Mouse (Mus musculus): Measurements from ENCODE around the gene E030018B13Rik. TPM values are rescaled to one million over a fixed set of nuclear protein-coding genes. Genes with fewer than 3 reads are reported as not detected.

The E030018B13Rik gene
- polyA plus RNA-seq, 1 experiment from 2014 or later, result not detected

- peaks cover 68% of the 10 kb centered on the region for H3K4me1 ChIP-seq (replicated peaks)
- 0 out of 2 replicates have a peak overlapping the region, but pooled peaks have one; percentile 10 for H3K9ac ChIP-seq
- no peaks in the 10 kb centered on the region for H3K9me3 ChIP-seq (replicated peaks)
- ATAC-seq (ENCODE audit: insufficient read depth), result peak; percentile 20; the same call in 1 of the 2 replicates
- H3K27ac ChIP-seq (replicated peaks), result peak overlapping the region; percentile 58; the same call in 1 of the 2 replicates
- no peaks in the 10 kb centered on the region for H3K27me3 ChIP-seq
- WGBS (ENCODE audit: insufficient replicate concordance), result 37% methylated on average over 7 of the region's 7 CpGs
- H3K4me3 ChIP-seq (replicated peaks), result no peak overlapping the region
- no peaks in the 10 kb centered on the region for H3K36me3 ChIP-seq (replicated peaks)
- H3K4me2 ChIP-seq, result 0 out of 2 replicates have a peak overlapping the region, but pooled peaks have one; percentile 7
Observed at GRCm38 (mm10) chr7:63952077-63952898, 35.6 kb downstream of the E030018B13Rik start.

GRCm38 (mm10) chr7:63955440-63955839, 38.8 kb downstream of the E030018B13Rik start:
- Histone ChIP-seq H3K27ac (replicated peaks) (peak overlapping the region; percentile 84; the same call in 1 of the 2 replicates), H3K4me1 (replicated peaks) (peaks cover 75% of the 10 kb centered on the region), H3K36me3 (replicated peaks) (no peaks in the 10 kb centered on the region), H3K27me3 (0 out of 2 replicates have a peak, but pooled peaks cover 2% of the 10 kb centered on the region), H3K4me3 (replicated peaks) (no peak overlapping the region), H3K4me2 (no peak overlapping the region), H3K9ac (no peak overlapping the region), H3K9me3 (replicated peaks) (no peaks in the 10 kb centered on the region)
- ATAC-seq (ENCODE audit: insufficient read depth), result no peak
- 76% methylated on average over 2 of the region's 2 CpGs for WGBS (ENCODE audit: insufficient replicate concordance)

- Histone ChIP-seq H3K4me1 (replicated peaks) (peaks cover 75% of the 10 kb centered on the region), H3K9me3 (replicated peaks) (no peaks in the 10 kb centered on the region), H3K27ac (replicated peaks) (peak overlapping the region; percentile 84), H3K27me3 (0 out of 2 replicates have a peak, but pooled peaks cover 2% of the 10 kb centered on the region), H3K4me2 (peak overlapping the region; percentile 49), H3K4me3 (replicated peaks) (peak overlapping the region; percentile 7; the same call in 1 of the 2 replicates), H3K9ac (0 out of 2 replicates have a peak overlapping the region, but pooled peaks have one; percentile 4), H3K36me3 (replicated peaks) (no peaks in the 10 kb centered on the region)
- peak; percentile 95 for ATAC-seq (ENCODE audit: insufficient read depth)
- 33% methylated on average over 14 of the region's 14 CpGs for WGBS (ENCODE audit: insufficient replicate concordance)
Observed at GRCm38 (mm10) chr7:63956138-63956823, 39.6 kb downstream of the E030018B13Rik start.

GRCm38 (mm10) chr7:63956981-63957713, 40.5 kb downstream of the E030018B13Rik start:
- H3K9ac ChIP-seq, result no peak overlapping the region
- H3K4me2 ChIP-seq, result peak overlapping the region; percentile 49
- H3K27ac ChIP-seq (replicated peaks), result peak overlapping the region; percentile 84

GRCm38 (mm10) chr7:63957872-63958640, 41.4 kb downstream of the E030018B13Rik start:
- H3K9me3 ChIP-seq (replicated peaks), result no peaks in the 10 kb centered on the region
- H3K4me1 ChIP-seq (replicated peaks), result peaks cover 71% of the 10 kb centered on the region
- H3K36me3 ChIP-seq (replicated peaks), result no peaks in the 10 kb centered on the region
- 0 out of 2 replicates have a peak, but pooled peaks cover 2% of the 10 kb centered on the region for H3K27me3 ChIP-seq
- no peak overlapping the region for H3K27ac ChIP-seq (replicated peaks)
- H3K9ac ChIP-seq, result no peak overlapping the region
- no peak overlapping the region for H3K4me2 ChIP-seq
- no peak overlapping the region for H3K4me3 ChIP-seq (replicated peaks)
- WGBS (ENCODE audit: insufficient replicate concordance), result 85% methylated on average over 12 of the region's 12 CpGs
- ATAC-seq (ENCODE audit: insufficient read depth), result no peak

More at GRCm38 (mm10) chr7:63956981-63957713, 40.5 kb downstream of the E030018B13Rik start:
- no peak for ATAC-seq (ENCODE audit: insufficient read depth)
- peaks cover 72% of the 10 kb centered on the region for H3K4me1 ChIP-seq (replicated peaks)
- no peaks in the 10 kb centered on the region for H3K9me3 ChIP-seq (replicated peaks)
- H3K27me3 ChIP-seq, result 0 out of 2 replicates have a peak, but pooled peaks cover 2% of the 10 kb centered on the region
- 50% methylated on average over 16 of the region's 16 CpGs for WGBS (ENCODE audit: insufficient replicate concordance)
- H3K4me3 ChIP-seq (replicated peaks), result no peak overlapping the region
- no peaks in the 10 kb centered on the region for H3K36me3 ChIP-seq (replicated peaks)

- no peaks in the 10 kb centered on the region for H3K36me3 ChIP-seq (replicated peaks)
- no peak overlapping the region for H3K9ac ChIP-seq
- WGBS (ENCODE audit: insufficient replicate concordance), result 57% methylated on average over 5 of the region's 5 CpGs
- no peak overlapping the region for H3K4me2 ChIP-seq
- H3K27me3 ChIP-seq, result 0 out of 2 replicates have a peak, but pooled peaks cover 8% of the 10 kb centered on the region
- no peak for ATAC-seq (ENCODE audit: insufficient read depth)
- H3K27ac ChIP-seq (replicated peaks), result no peak overlapping the region
- peaks cover 41% of the 10 kb centered on the region for H3K4me1 ChIP-seq (replicated peaks)
- no peak overlapping the region for H3K4me3 ChIP-seq (replicated peaks)
- no peaks in the 10 kb centered on the region for H3K9me3 ChIP-seq (replicated peaks)
Observed at GRCm38 (mm10) chr7:63963632-63964031, 47.0 kb downstream of the E030018B13Rik start.

GRCm38 (mm10) chr7:63964121-63964520, 47.5 kb downstream of the E030018B13Rik start:
- no peak for ATAC-seq (ENCODE audit: insufficient read depth)
- Histone ChIP-seq H3K4me2 (no peak overlapping the region), H3K27ac (replicated peaks) (no peak overlapping the region), H3K27me3 (0 out of 2 replicates have a peak, but pooled peaks cover 8% of the 10 kb centered on the region), H3K9me3 (replicated peaks) (no peaks in the 10 kb centered on the region), H3K9ac (no peak overlapping the region), H3K4me3 (replicated peaks) (no peak overlapping the region), H3K36me3 (replicated peaks) (no peaks in the 10 kb centered on the region), H3K4me1 (replicated peaks) (peaks cover 36% of the 10 kb centered on the region)
- WGBS (ENCODE audit: insufficient replicate concordance), result 73% methylated on average over 6 of the region's 6 CpGs

GRCm38 (mm10) chr7:63965135-63965534, 48.5 kb downstream of the E030018B13Rik start:
- no peak overlapping the region for H3K4me2 ChIP-seq
- peaks cover 30% of the 10 kb centered on the region for H3K4me1 ChIP-seq (replicated peaks)
- H3K27ac ChIP-seq (replicated peaks), result no peak overlapping the region
- ATAC-seq (ENCODE audit: insufficient read depth), result no peak
- H3K27me3 ChIP-seq, result 0 out of 2 replicates have a peak, but pooled peaks cover 5% of the 10 kb centered on the region
- 59% methylated on average over 2 of the region's 2 CpGs for WGBS (ENCODE audit: insufficient replicate concordance)
- H3K36me3 ChIP-seq (replicated peaks), result no peaks in the 10 kb centered on the region
- H3K9ac ChIP-seq, result no peak overlapping the region
- no peaks in the 10 kb centered on the region for H3K9me3 ChIP-seq (replicated peaks)
- H3K4me3 ChIP-seq (replicated peaks), result no peak overlapping the region

- H3K4me2 ChIP-seq, result no peak overlapping the region
- no peak for ATAC-seq (ENCODE audit: insufficient read depth)
- no peak overlapping the region for H3K4me3 ChIP-seq (replicated peaks)
- H3K27ac ChIP-seq (replicated peaks), result no peak overlapping the region
- no peaks in the 10 kb centered on the region for H3K36me3 ChIP-seq (replicated peaks)
- no peaks in the 10 kb centered on the region for H3K9me3 ChIP-seq (replicated peaks)
- H3K27me3 ChIP-seq, result 0 out of 2 replicates have a peak, but pooled peaks cover 5% of the 10 kb centered on the region
- no peak overlapping the region for H3K9ac ChIP-seq
- 52% methylated on average over 5 of the region's 5 CpGs for whole genome bisulfite sequencing (ENCODE audit: insufficient replicate concordance)
- peaks cover 30% of the 10 kb centered on the region for H3K4me1 ChIP-seq (replicated peaks)
Observed at GRCm38 (mm10) chr7:63965635-63966418, 49.2 kb downstream of the E030018B13Rik start.

Data from liver, embryonic 15.5 days (tissue).